Mouse (Mus musculus) myocyte (in vitro differentiated cells): Measurements from ENCODE around the gene Lrrc55.

Source experiments
- CEBPB ChIP-seq: IDR thresholded peaks from 2 replicates; pipeline ENCODE4 v1.6.1; 2011; ENCODE audit warnings: mild to moderate bottlenecking, moderate library complexity; ENCODE audit not compliant: poor library complexity, insufficient read depth, severe bottlenecking
- E2F4 ChIP-seq: IDR thresholded peaks from one replicate; pipeline ENCODE4 v1.6.1; 2011; ENCODE audit warnings: mild to moderate bottlenecking, control low read depth, moderate library complexity; ENCODE audit not compliant: insufficient read depth
- MAX ChIP-seq: IDR thresholded peaks from one replicate; pipeline ENCODE4 v1.6.1; 2011; ENCODE audit warnings: low read depth, mild to moderate bottlenecking, control low read depth
- MYOG ChIP-seq, 3 experiments: IDR thresholded peaks; one replicate each; pipeline ENCODE4 v1.6.1; 2011; ENCODE audit warnings: control low read depth in 2 of 3, low read depth in 2 of 3, mild to moderate bottlenecking in 2 of 3; ENCODE audit not compliant: insufficient read length in 2 of 3, control insufficient read depth in 1 of 3, insufficient read depth in 1 of 3
- POLR2A ChIP-seq: IDR thresholded peaks from one replicate; pipeline ENCODE4 v1.6.1; 2011; ENCODE audit warnings: low read depth, mild to moderate bottlenecking, control low read depth, moderate library complexity; ENCODE audit not compliant: insufficient read length
- POLR2AphosphoS2 ChIP-seq: IDR thresholded peaks from one replicate; pipeline ENCODE4 v1.6.1; 2011; ENCODE audit warnings: low read depth, control low read depth; ENCODE audit not compliant: insufficient read length
- TCF12 ChIP-seq: IDR thresholded peaks from one replicate; pipeline ENCODE4 v1.6.1; 2011; ENCODE audit warnings: mild to moderate bottlenecking, control low read depth; ENCODE audit not compliant: poor library complexity, insufficient read depth, severe bottlenecking
- TCF3 ChIP-seq: IDR thresholded peaks from one replicate; pipeline ENCODE4 v1.6.1; 2011; ENCODE audit warnings: low read depth, control low read depth; ENCODE audit not compliant: insufficient read length
- USF1 ChIP-seq: IDR thresholded peaks from one replicate; pipeline ENCODE4 v1.6.1; 2011; ENCODE audit warnings: low read depth, mild to moderate bottlenecking, control low read depth, moderate library complexity

- TF ChIP-seq POLR2A, result no peak
- no peak for TF ChIP-seq E2F4
- TF ChIP-seq CEBPB, result no peak
- TF ChIP-seq MAX, result no peak
- no peak for TF ChIP-seq POLR2AphosphoS2
- no peak for TF ChIP-seq TCF3
- no peak for TF ChIP-seq TCF12
- no peak for TF ChIP-seq USF1
- TF ChIP-seq MYOG (IDR thresholded peaks at IDR 0.05; ENCODE audit: control insufficient read depth in 1 of 3, insufficient read depth in 1 of 3, insufficient read length in 2 of 3, low read depth in 2 of 3), result no peak
Measured at GRCm38 (mm10) chr2:85151233-85151632, 45.8 kb downstream of the Lrrc55 start.
